Mouse (Mus musculus): ENCODE data around the gene Ankrd61. TPM values are rescaled to one million over a fixed set of nuclear protein-coding genes. Genes with fewer than 3 reads are reported as not detected.

Ankrd61 gene
- polyA plus RNA-seq, 2 experiments: 0.04 to 0.27 TPM

GRCm38 (mm10) chr5:143933414-143933813 lies 35.9 kb upstream of the Ankrd61 start:
- Histone ChIP-seq H3K27ac (no peak overlapping the region), H3K4me2 (ENCODE audit: low read depth) (no peak overlapping the region), H3K9ac (replicated peaks) (no peak overlapping the region), H3K4me1 (replicated peaks; ENCODE audit: control insufficient read depth in 2 of 2, insufficient read depth in 2 of 2, low read length in 1 of 2) (peaks cover 0 to 4% of the 10 kb centered on the region in 2 experiments; a peak in 1 of 4 replicates), H3K9me3 (ENCODE audit: control insufficient read depth, low read length) (no peaks in the 10 kb centered on the region), H3K4me3 (ENCODE audit: insufficient read depth in 1 of 2, low read depth in 2 of 2, low read length in 2 of 2) (no peak overlapping the region), H3K27me3 (ENCODE audit: control insufficient read depth, insufficient read depth, low read length) (no peaks in the 10 kb centered on the region), H3K36me3 (replicated peaks; ENCODE audit: control insufficient read depth, insufficient read depth, low read depth) (peaks cover 25% of the 10 kb centered on the region)
- ATAC-seq (ENCODE audit: insufficient read depth): no peak
- DNase-seq (ENCODE audit: low read depth in 3 of 3, low spot score in 3 of 3): no peak
- 81% methylated on average over 11 of the region's 11 CpGs for WGBS (ENCODE audit: insufficient replicate concordance)
- TF ChIP-seq CTCF (IDR thresholded peaks at IDR 0.05; ENCODE audit: low read depth) (no peak), EP300 (IDR thresholded peaks at IDR 0.05; ENCODE audit: low read depth) (no peak)

- no peaks in the 10 kb centered on the region for H3K27me3 ChIP-seq (ENCODE audit: control insufficient read depth, insufficient read depth, low read length)
- TF ChIP-seq EP300 (IDR thresholded peaks at IDR 0.05; ENCODE audit: low read depth) (no peak), CTCF (IDR thresholded peaks at IDR 0.05; ENCODE audit: low read depth) (no peak)
- H3K9ac ChIP-seq (replicated peaks): no peak within 1 kb of the TSS
- peaks cover 30% of the 10 kb centered on the region for H3K36me3 ChIP-seq (replicated peaks; ENCODE audit: control insufficient read depth, insufficient read depth, low read depth)
- H3K4me2 ChIP-seq (ENCODE audit: low read depth): no peak within 1 kb of the TSS
- ATAC-seq (ENCODE audit: insufficient read depth): no peak
- no peaks in the 10 kb centered on the region for H3K9me3 ChIP-seq (ENCODE audit: control insufficient read depth, low read length)
- WGBS (ENCODE audit: insufficient replicate concordance): 47% methylated on average over 8 of the region's 8 CpGs
- no peak for DNase-seq (ENCODE audit: low read depth in 3 of 3, low spot score in 3 of 3)
- H3K4me1 ChIP-seq (replicated peaks; ENCODE audit: control insufficient read depth in 2 of 2, insufficient read depth in 2 of 2, low read length in 1 of 2): peaks cover 0 to 4% of the 10 kb centered on the region in 2 experiments; a peak in 1 of 4 replicates
- no peak within 1 kb of the TSS for H3K4me3 ChIP-seq (ENCODE audit: insufficient read depth in 1 of 2, low read depth in 2 of 2, low read length in 2 of 2)
- H3K27ac ChIP-seq: no peak within 1 kb of the TSS
Observed at GRCm38 (mm10) chr5:143932831-143933230, 35.3 kb upstream of the Ankrd61 start, which contains the start of gene Rsph10b. Gene Rsph10b, plus strand, starts transcription at chr5:143933035.

- no peak overlapping the region for H3K4me2 ChIP-seq (ENCODE audit: low read depth)
Observed at GRCm38 (mm10) chr5:143931863-143932580, 34.5 kb upstream of the Ankrd61 start.

GRCm38 (mm10) chr5:143930656-143931055 lies 33.2 kb upstream of the Ankrd61 start:
- Histone ChIP-seq H3K27me3 (ENCODE audit: control insufficient read depth, insufficient read depth, low read length) (no peaks in the 10 kb centered on the region), H3K27ac (no peak overlapping the region), H3K9ac (replicated peaks) (no peak overlapping the region), H3K4me3 (ENCODE audit: insufficient read depth in 1 of 2, low read depth in 2 of 2, low read length in 2 of 2) (no peak overlapping the region), H3K4me1 (replicated peaks; ENCODE audit: control insufficient read depth in 2 of 2, insufficient read depth in 2 of 2, low read length in 1 of 2) (peaks cover 0 to 2% of the 10 kb centered on the region in 2 experiments; a peak in 3 of 4 replicates), H3K9me3 (ENCODE audit: control insufficient read depth, low read length) (no peaks in the 10 kb centered on the region), H3K36me3 (replicated peaks; ENCODE audit: control insufficient read depth, insufficient read depth, low read depth) (peaks cover 41% of the 10 kb centered on the region), H3K4me2 (ENCODE audit: low read depth) (no peak overlapping the region)
- TF ChIP-seq EP300 (IDR thresholded peaks at IDR 0.05; ENCODE audit: low read depth) (no peak), CTCF (IDR thresholded peaks at IDR 0.05; ENCODE audit: low read depth) (no peak)
- ATAC-seq (ENCODE audit: insufficient read depth): no peak
- no peak for DNase-seq (ENCODE audit: low read depth in 3 of 3, low spot score in 3 of 3)
- WGBS (ENCODE audit: insufficient replicate concordance): 88% methylated on average over 12 of the region's 12 CpGs

More at GRCm38 (mm10) chr5:143931863-143932580, 34.5 kb upstream of the Ankrd61 start:
- no peak overlapping the region for H3K9ac ChIP-seq (replicated peaks)
- no peak for DNase-seq (ENCODE audit: low read depth in 3 of 3, low spot score in 3 of 3)
- no peak; the same call in 1 of the 2 replicates for ATAC-seq (ENCODE audit: insufficient read depth)
- no peak overlapping the region for H3K4me3 ChIP-seq (ENCODE audit: insufficient read depth in 1 of 2, low read depth in 2 of 2, low read length in 2 of 2)
- peaks cover 0 to 3% of the 10 kb centered on the region in 2 experiments; a peak in 1 of 4 replicates for H3K4me1 ChIP-seq (replicated peaks; ENCODE audit: control insufficient read depth in 2 of 2, insufficient read depth in 2 of 2, low read length in 1 of 2)
- peaks cover 30% of the 10 kb centered on the region for H3K36me3 ChIP-seq (replicated peaks; ENCODE audit: control insufficient read depth, insufficient read depth, low read depth)
- no peak overlapping the region for H3K27ac ChIP-seq
- 79% methylated on average over 6 of the region's 6 CpGs for WGBS (ENCODE audit: insufficient replicate concordance)
- no peak for TF ChIP-seq CTCF (IDR thresholded peaks at IDR 0.05; ENCODE audit: low read depth)
- no peak for TF ChIP-seq EP300 (IDR thresholded peaks at IDR 0.05; ENCODE audit: low read depth)
- H3K9me3 ChIP-seq (ENCODE audit: control insufficient read depth, low read length): no peaks in the 10 kb centered on the region
- no peaks in the 10 kb centered on the region for H3K27me3 ChIP-seq (ENCODE audit: control insufficient read depth, insufficient read depth, low read length)

GRCm38 (mm10) chr5:143929291-143929690 lies 31.8 kb upstream of the Ankrd61 start:
- H3K4me2 ChIP-seq (ENCODE audit: low read depth): no peak overlapping the region
- H3K27me3 ChIP-seq (ENCODE audit: control insufficient read depth, insufficient read depth, low read length): no peaks in the 10 kb centered on the region
- no peak overlapping the region for H3K9ac ChIP-seq (replicated peaks)
- H3K9me3 ChIP-seq (ENCODE audit: control insufficient read depth, low read length): no peaks in the 10 kb centered on the region
- DNase-seq (ENCODE audit: low read depth in 3 of 3, low spot score in 3 of 3) (no peak), ATAC-seq (ENCODE audit: insufficient read depth) (no peak)
- no peak overlapping the region for H3K27ac ChIP-seq
- no peak overlapping the region for H3K4me3 ChIP-seq (ENCODE audit: insufficient read depth in 1 of 2, low read depth in 2 of 2, low read length in 2 of 2)
- peaks cover 13 to 15% of the 10 kb centered on the region in 2 experiments for H3K4me1 ChIP-seq (replicated peaks; ENCODE audit: control insufficient read depth in 2 of 2, insufficient read depth in 2 of 2, low read length in 1 of 2)
- 81% methylated on average over 4 of the region's 4 CpGs for WGBS (ENCODE audit: insufficient replicate concordance)
- peaks cover 46% of the 10 kb centered on the region for H3K36me3 ChIP-seq (replicated peaks; ENCODE audit: control insufficient read depth, insufficient read depth, low read depth)
- TF ChIP-seq EP300 (IDR thresholded peaks at IDR 0.05; ENCODE audit: low read depth) (no peak), CTCF (IDR thresholded peaks at IDR 0.05; ENCODE audit: low read depth) (no peak)

All from liver, embryonic 14.5 days (tissue).